Mouse (Mus musculus): ENCODE measurements at regions not wholly inside any gene's neighbourhood (a gene's known extent, or its start where the extent isn't known, plus 50 kb on each side); places are given as distances from the start of the nearest gene placed in this dataset.

- DNase-seq (ENCODE audit: low spot score in 2 of 2): no peak
Observed at GRCm38 (mm10) chr16:70093224-70093623, 220.5 kb upstream of the Gbe1 start.

- no peak for DNase-seq (ENCODE audit: low spot score in 2 of 2)
Observed at GRCm38 (mm10) chr16:70095221-70095620, 218.5 kb upstream of the Gbe1 start.

- DNase-seq (ENCODE audit: low spot score in 2 of 2): no peak
Observed at GRCm38 (mm10) chr16:70103791-70104378, 209.9 kb upstream of the Gbe1 start.

GRCm38 (mm10) chr16:70141466-70141865 is 172.3 kb upstream of the Gbe1 start:
- no peak for DNase-seq (ENCODE audit: low spot score in 2 of 2)

- no peak for DNase-seq (ENCODE audit: low spot score in 2 of 2)
Observed at GRCm38 (mm10) chr16:70147673-70148359, 165.9 kb upstream of the Gbe1 start.

- no peak for DNase-seq (ENCODE audit: low spot score in 2 of 2)
Observed at GRCm38 (mm10) chr16:70154587-70154986, 159.2 kb upstream of the Gbe1 start.

- no peak for DNase-seq (ENCODE audit: low spot score in 2 of 2)
Observed at GRCm38 (mm10) chr16:70160539-70160938, 153.2 kb upstream of the Gbe1 start.

- no peak for DNase-seq (ENCODE audit: low spot score in 2 of 2)
Observed at GRCm38 (mm10) chr16:70175140-70175539, 138.6 kb upstream of the Gbe1 start.

- no peak for DNase-seq (ENCODE audit: low spot score in 2 of 2)
Observed at GRCm38 (mm10) chr16:70178975-70179374, 134.8 kb upstream of the Gbe1 start.

- DNase-seq (ENCODE audit: low spot score in 2 of 2): no peak
Observed at GRCm38 (mm10) chr16:70213861-70214597, 99.7 kb upstream of the Gbe1 start.

- DNase-seq (ENCODE audit: low spot score in 2 of 2): no peak
Observed at GRCm38 (mm10) chr16:70214800-70215199, 98.9 kb upstream of the Gbe1 start.

- DNase-seq (ENCODE audit: low spot score in 2 of 2): no peak
Observed at GRCm38 (mm10) chr16:70227601-70228226, 86.0 kb upstream of the Gbe1 start.

- no peak for DNase-seq (ENCODE audit: low spot score in 2 of 2)
Observed at GRCm38 (mm10) chr16:70232706-70233105, 81.0 kb upstream of the Gbe1 start.

GRCm38 (mm10) chr16:70235189-70235588 is 78.6 kb upstream of the Gbe1 start:
- no peak for DNase-seq (ENCODE audit: low spot score in 2 of 2)

GRCm38 (mm10) chr16:70239432-70239941 is 74.3 kb upstream of the Gbe1 start:
- DNase-seq (ENCODE audit: low spot score in 2 of 2): no peak

- no peak for DNase-seq (ENCODE audit: low spot score in 2 of 2)
Observed at GRCm38 (mm10) chr16:70244205-70244756, 69.5 kb upstream of the Gbe1 start.

- DNase-seq (ENCODE audit: low spot score in 2 of 2): no peak
Observed at GRCm38 (mm10) chr16:70244963-70245362, 68.8 kb upstream of the Gbe1 start.

- DNase-seq (ENCODE audit: low spot score in 2 of 2): no peak
Observed at GRCm38 (mm10) chr16:70259364-70259763, 54.4 kb upstream of the Gbe1 start.

- no peak for DNase-seq (ENCODE audit: low spot score in 2 of 2)
Observed at GRCm38 (mm10) chr16:70260151-70260550, 53.6 kb upstream of the Gbe1 start.
